Mouse (Mus musculus): ENCODE results near the gene Cd47. TPM values are rescaled to one million over a fixed set of nuclear protein-coding genes. Genes with fewer than 3 reads are reported as not detected.

Cd47 gene
- polyA plus RNA-seq, 1 experiment from 2014 or later: 96.3 TPM

DNA sequence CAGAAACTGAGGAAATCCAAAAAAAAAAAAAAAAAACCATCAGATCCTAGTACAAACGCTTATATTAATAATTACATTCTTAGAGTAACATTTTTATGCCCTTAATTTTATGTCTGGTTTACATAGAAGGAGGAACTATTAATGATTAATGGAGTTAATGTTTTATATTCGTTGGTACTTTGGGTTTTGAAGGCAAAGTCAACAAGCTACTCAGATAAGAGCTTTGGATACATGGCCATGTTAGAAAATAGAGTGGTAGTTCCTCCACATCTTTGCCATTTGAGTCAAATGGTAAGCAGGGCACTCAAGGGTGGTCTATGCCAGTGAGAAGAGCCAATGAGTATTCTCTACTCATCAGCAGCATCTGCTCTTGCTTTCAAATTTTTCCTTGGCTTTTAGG is 66.3 kb downstream of the Cd47 start:
- peaks cover 6% of the 10 kb centered on the region; the same call in 1 of the 2 replicates for H3K9me3 ChIP-seq (ENCODE audit: low read depth, low read length)
- 71% methylated on average over 2 of the region's 2 CpGs for WGBS
- H3K4me1 ChIP-seq (ENCODE audit: insufficient read depth): no peaks in the 10 kb centered on the region
- no peak overlapping the region for H3K27ac ChIP-seq (ENCODE audit: low read depth)
- H3K27me3 ChIP-seq (ENCODE audit: insufficient read depth, low read length): no peaks in the 10 kb centered on the region
- no peak overlapping the region for H3K4me3 ChIP-seq (ENCODE audit: low read depth, low read length)
- H3K9ac ChIP-seq: no peak overlapping the region
- peaks cover 19% of the 10 kb centered on the region; the same call in 1 of the 2 replicates for H3K36me3 ChIP-seq (ENCODE audit: insufficient read depth)
- H3K4me2 ChIP-seq: no peak overlapping the region
- TF ChIP-seq CTCF (IDR thresholded peaks at IDR 0.05; ENCODE audit: low read depth): no peak
- no peak for DNase-seq
- ATAC-seq (ENCODE audit: insufficient read depth): no peak

DNA sequence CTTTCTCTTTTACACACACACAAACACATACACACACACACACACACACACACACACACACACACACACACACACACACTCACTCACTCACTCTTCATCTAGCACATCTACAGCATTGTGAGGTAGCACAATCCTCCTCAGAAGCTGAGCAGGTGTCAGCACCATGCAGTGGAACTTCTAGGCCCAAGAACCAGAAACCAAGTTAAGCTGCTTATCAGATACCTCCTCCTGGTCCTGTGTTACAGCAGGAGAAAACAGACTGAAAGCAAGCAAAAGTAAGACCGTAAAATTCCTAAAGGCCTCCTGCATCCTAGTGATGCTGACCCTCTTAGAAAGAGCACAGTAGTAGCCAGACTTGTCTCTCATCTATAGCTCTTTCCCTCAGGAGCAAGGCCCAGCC is 67.9 kb downstream of the Cd47 start:
- peaks cover 19% of the 10 kb centered on the region; the same call in 1 of the 2 replicates for H3K36me3 ChIP-seq (ENCODE audit: insufficient read depth)

DNA sequence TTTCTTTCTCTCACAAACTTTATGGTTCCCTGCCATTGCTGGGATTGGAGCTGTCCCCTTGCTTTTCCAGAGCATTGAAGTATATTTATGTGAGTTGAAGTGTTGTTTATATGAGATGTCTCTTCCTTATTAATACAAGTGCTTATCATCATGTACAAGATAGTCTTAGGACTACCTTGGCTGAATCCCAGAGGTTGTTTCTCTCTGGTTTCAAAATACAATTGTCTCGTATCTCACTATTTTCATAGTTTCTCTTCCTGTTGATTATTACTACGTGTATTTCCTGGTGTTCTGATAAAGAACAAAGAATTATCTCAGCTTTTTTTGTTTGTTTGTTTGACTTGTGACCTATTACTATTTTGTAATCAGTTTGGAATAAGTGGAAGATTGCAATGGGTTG is 73.6 kb downstream of the Cd47 start:
- peaks cover 5% of the 10 kb centered on the region; the same call in 1 of the 2 replicates for H3K36me3 ChIP-seq (ENCODE audit: insufficient read depth)
- H3K27me3 ChIP-seq (ENCODE audit: insufficient read depth, low read length): no peaks in the 10 kb centered on the region
- no peak for ATAC-seq (ENCODE audit: insufficient read depth)
- no peak overlapping the region for H3K9ac ChIP-seq
- WGBS: 29% methylated on average over 2 of the region's 2 CpGs
- no peak for TF ChIP-seq CTCF (IDR thresholded peaks at IDR 0.05; ENCODE audit: low read depth)
- H3K4me1 ChIP-seq (ENCODE audit: insufficient read depth): no peaks in the 10 kb centered on the region
- no peak overlapping the region for H3K27ac ChIP-seq (ENCODE audit: low read depth)
- H3K9me3 ChIP-seq (ENCODE audit: low read depth, low read length): no peaks in the 10 kb centered on the region
- H3K4me3 ChIP-seq (ENCODE audit: low read depth, low read length): no peak overlapping the region
- no peak overlapping the region for H3K4me2 ChIP-seq
- peak; percentile 63 for DNase-seq

More for the DNA sequence above, 67.9 kb downstream of the Cd47 start:
- Histone ChIP-seq H3K9ac (no peak overlapping the region), H3K4me3 (ENCODE audit: low read depth, low read length) (no peak overlapping the region), H3K4me1 (ENCODE audit: insufficient read depth) (no peaks in the 10 kb centered on the region), H3K27ac (ENCODE audit: low read depth) (no peak overlapping the region), H3K4me2 (no peak overlapping the region), H3K9me3 (ENCODE audit: low read depth, low read length) (peaks cover 6% of the 10 kb centered on the region; the same call in 1 of the 2 replicates), H3K27me3 (ENCODE audit: insufficient read depth, low read length) (no peaks in the 10 kb centered on the region)
- no peak for ATAC-seq (ENCODE audit: insufficient read depth)
- TF ChIP-seq CTCF (IDR thresholded peaks at IDR 0.05; ENCODE audit: low read depth): no peak
- WGBS: 96% methylated on average over 1 of the region's 1 CpGs
- DNase-seq: no peak

- no peaks in the 10 kb centered on the region for H3K27me3 ChIP-seq (ENCODE audit: insufficient read depth, low read length)
- no peak overlapping the region for H3K4me3 ChIP-seq (ENCODE audit: low read depth, low read length)
- no peaks in the 10 kb centered on the region for H3K4me1 ChIP-seq (ENCODE audit: insufficient read depth)
- ATAC-seq (ENCODE audit: insufficient read depth): no peak
- DNase-seq: no peak
- H3K4me2 ChIP-seq: no peak overlapping the region
- no peak overlapping the region for H3K27ac ChIP-seq (ENCODE audit: low read depth)
- H3K9ac ChIP-seq: no peak overlapping the region
- no peaks in the 10 kb centered on the region for H3K9me3 ChIP-seq (ENCODE audit: low read depth, low read length)
- 34% methylated on average over 1 of the region's 1 CpGs for WGBS
- no peak for TF ChIP-seq CTCF (IDR thresholded peaks at IDR 0.05; ENCODE audit: low read depth)
- 0 out of 2 replicates have a peak, but pooled peaks cover 2% of the 10 kb centered on the region for H3K36me3 ChIP-seq (ENCODE audit: insufficient read depth)
Measured at GRCm38 (mm10) chr16:49874546-49874945, 74.2 kb downstream of the Cd47 start.

DNA sequence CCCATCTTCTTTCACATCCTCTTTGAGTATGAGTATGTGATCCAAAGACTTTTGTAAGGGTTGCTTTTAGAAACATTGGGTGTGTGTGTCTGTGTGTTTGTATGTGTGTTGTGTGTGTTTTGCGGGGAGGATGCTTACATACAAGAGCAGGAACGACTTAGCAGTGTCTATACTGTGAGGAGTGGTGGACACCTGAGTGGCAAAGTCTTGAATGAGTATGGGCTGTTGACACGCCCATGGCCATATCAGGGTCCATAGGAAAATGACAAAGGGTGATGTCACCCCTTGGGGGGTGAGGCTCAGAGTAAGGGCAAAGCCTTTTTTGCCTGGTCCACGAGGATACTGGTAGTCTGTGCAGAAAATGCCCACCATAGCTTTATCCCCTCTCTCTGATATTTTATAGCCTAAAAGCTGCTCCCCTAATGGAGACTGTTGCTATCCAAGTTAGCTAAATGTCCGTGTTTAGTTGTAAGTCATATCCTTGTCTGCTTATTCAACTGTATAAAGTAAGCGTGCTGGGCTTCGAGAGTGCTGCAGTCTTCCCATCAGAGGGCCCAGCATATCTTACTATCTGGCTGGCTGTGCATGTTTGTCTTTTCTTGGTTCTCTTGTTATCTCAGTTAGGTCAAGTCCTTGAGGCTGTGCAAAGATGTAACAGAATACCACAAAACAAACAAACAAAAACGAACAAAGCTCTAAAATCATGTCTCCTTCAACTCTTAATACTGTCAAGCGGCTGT is 76.1 kb downstream of the Cd47 start:
- Histone ChIP-seq H3K36me3 (ENCODE audit: insufficient read depth) (no peaks in the 10 kb centered on the region), H3K27ac (ENCODE audit: low read depth) (no peak overlapping the region), H3K4me1 (ENCODE audit: insufficient read depth) (no peaks in the 10 kb centered on the region), H3K4me3 (ENCODE audit: low read depth, low read length) (no peak overlapping the region), H3K9me3 (ENCODE audit: low read depth, low read length) (no peaks in the 10 kb centered on the region), H3K9ac (no peak overlapping the region), H3K27me3 (ENCODE audit: insufficient read depth, low read length) (no peaks in the 10 kb centered on the region), H3K4me2 (no peak overlapping the region)
- 64% methylated on average over 9 of the region's 9 CpGs for WGBS
- no peak for DNase-seq
- no peak for ATAC-seq (ENCODE audit: insufficient read depth)
- no peak for TF ChIP-seq CTCF (IDR thresholded peaks at IDR 0.05; ENCODE audit: low read depth)

DNA sequence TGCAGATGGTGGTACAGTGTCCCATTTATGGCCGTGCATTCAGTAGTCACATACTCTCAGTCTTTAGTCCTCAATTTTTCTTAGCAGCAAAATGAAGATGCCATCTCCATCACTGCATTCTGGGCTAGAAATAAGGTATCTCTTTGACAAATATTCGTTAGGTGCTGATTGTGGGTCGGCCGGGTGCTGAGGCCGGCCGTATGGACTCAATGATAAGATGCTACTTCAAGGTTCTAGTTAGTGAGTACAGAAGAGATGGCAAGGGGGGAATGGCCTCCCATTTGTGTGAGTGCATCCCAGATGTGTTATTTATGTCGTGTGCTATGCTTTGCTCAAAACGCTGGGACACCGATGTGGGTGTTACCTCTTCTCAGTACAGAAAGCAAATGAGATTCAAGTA is 76.9 kb downstream of the Cd47 start:
- ATAC-seq (ENCODE audit: insufficient read depth): no peak
- Histone ChIP-seq H3K4me3 (ENCODE audit: low read depth, low read length) (no peak overlapping the region), H3K27ac (ENCODE audit: low read depth) (no peak overlapping the region), H3K4me1 (ENCODE audit: insufficient read depth) (no peaks in the 10 kb centered on the region), H3K4me2 (no peak overlapping the region), H3K36me3 (ENCODE audit: insufficient read depth) (no peaks in the 10 kb centered on the region), H3K9me3 (ENCODE audit: low read depth, low read length) (no peaks in the 10 kb centered on the region), H3K27me3 (ENCODE audit: insufficient read depth, low read length) (no peaks in the 10 kb centered on the region), H3K9ac (no peak overlapping the region)
- 93% methylated on average over 9 of the region's 9 CpGs for WGBS
- TF ChIP-seq CTCF (IDR thresholded peaks at IDR 0.05; ENCODE audit: low read depth): no peak
- no peak for DNase-seq

- 90% methylated on average over 2 of the region's 2 CpGs for WGBS
- ATAC-seq (ENCODE audit: insufficient read depth) (no peak), DNase-seq (no peak)
- H3K9me3 ChIP-seq (ENCODE audit: low read depth, low read length): no peaks in the 10 kb centered on the region
- no peak overlapping the region for H3K9ac ChIP-seq
- H3K4me2 ChIP-seq: no peak overlapping the region
- no peak overlapping the region for H3K27ac ChIP-seq (ENCODE audit: low read depth)
- no peaks in the 10 kb centered on the region for H3K27me3 ChIP-seq (ENCODE audit: insufficient read depth, low read length)
- no peaks in the 10 kb centered on the region for H3K36me3 ChIP-seq (ENCODE audit: insufficient read depth)
- no peaks in the 10 kb centered on the region for H3K4me1 ChIP-seq (ENCODE audit: insufficient read depth)
- TF ChIP-seq CTCF (IDR thresholded peaks at IDR 0.05; ENCODE audit: low read depth): no peak
- H3K4me3 ChIP-seq (ENCODE audit: low read depth, low read length): no peak overlapping the region
Measured at GRCm38 (mm10) chr16:49878051-49878450, 77.7 kb downstream of the Cd47 start.
